26 mouse cellular contexts compared by ENCODE assay signal in the genomic region with DNA sequence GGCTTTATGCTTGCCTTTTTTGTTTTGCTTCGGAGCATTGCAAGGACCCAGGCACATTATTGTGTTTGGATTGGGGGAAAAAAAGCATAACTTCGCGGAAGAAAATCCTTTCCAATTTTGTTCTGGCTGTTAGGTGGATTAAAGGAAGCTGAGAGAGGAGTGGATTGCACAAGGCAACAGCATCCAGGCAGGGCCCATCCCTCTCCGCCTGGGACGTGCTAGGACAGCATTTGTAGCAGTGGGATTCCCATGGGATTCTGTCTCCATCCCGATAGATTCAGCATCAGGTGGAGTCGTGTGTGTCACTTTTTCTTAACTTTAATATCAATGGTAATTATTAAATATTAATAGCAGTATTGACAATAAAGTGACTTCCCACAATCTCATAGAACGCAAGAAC.
A peak's percentile ranks its signal among the peaks of the same experiment; 100 is the strongest.
DNase-seq lines count a peak whose midpoint lies in the region; ATAC-seq and TF ChIP-seq lines count a peak whose summit lies in the region.
"Had no signal": no experiment of that assay in that cellular context is flagged by ENCODE, and none has a peak within 500 bp of the region (broad histone marks: within the 10 kb centered on the region; RNA-seq: fewer than 3 reads in every experiment).

No protein-coding gene starts in this region.

- no peak overlapping the region for H3K4me3 ChIP-seq in forebrain, embryonic 10.5 days
- H3K4me3 ChIP-seq in forebrain, postnatal 0 days (ENCODE audit: low read depth, low read length): no peak overlapping the region
- no peak overlapping the region for H3K4me3 ChIP-seq in heart, embryonic 10.5 days
- no peak overlapping the region for H3K4me3 ChIP-seq in midbrain, embryonic 14.5 days (replicated peaks; ENCODE audit: low read depth, low read length)
- H3K4me3 ChIP-seq in midbrain, embryonic 15.5 days: no peak overlapping the region
- H3K4me3 ChIP-seq in myocyte: no peak overlapping the region
- H3K4me3 ChIP-seq in liver, embryonic 11.5 days (ENCODE audit: low read depth, low read length): no peak overlapping the region
- H3K4me3 ChIP-seq: gastrocnemius, adult 2 months; heart, embryonic 15.5 days had no signal

- H3K79me2 ChIP-seq in myocyte (ENCODE audit: control insufficient read depth, insufficient read depth): no peaks in the 10 kb centered on the region

- no peak overlapping the region for H3K4me2 ChIP-seq in forebrain, postnatal 0 days (ENCODE audit: low read depth)
- H3K4me2 ChIP-seq in midbrain, embryonic 14.5 days (ENCODE audit: low read length): no peak overlapping the region
- H3K4me2 ChIP-seq in midbrain, embryonic 15.5 days: no peak overlapping the region
- no peak overlapping the region for H3K4me2 ChIP-seq in myocyte (ENCODE audit: low read depth)
- no peak overlapping the region for H3K4me2 ChIP-seq in liver, embryonic 11.5 days
- H3K4me2 ChIP-seq: heart, embryonic 11.5 days; heart, embryonic 15.5 days had no signal

- 79% methylated on average over 8 of the region's 8 CpGs for WGBS in forebrain, embryonic 10.5 days
- 63% methylated on average over 8 of the region's 8 CpGs for WGBS in forebrain, postnatal 0 days
- 76% methylated on average over 8 of the region's 8 CpGs for WGBS in heart, embryonic 10.5 days
- 49% methylated on average over 8 of the region's 8 CpGs for WGBS in midbrain, embryonic 14.5 days
- WGBS in midbrain, embryonic 15.5 days: 50% methylated on average over 8 of the region's 8 CpGs
- WGBS in liver, embryonic 11.5 days: 84% methylated on average over 8 of the region's 8 CpGs

- 0 out of 2 replicates have a peak overlapping the region, but pooled peaks have one; percentile 8 for H3K27ac ChIP-seq in forebrain, embryonic 10.5 days
- no peak overlapping the region for H3K27ac ChIP-seq in forebrain, postnatal 0 days (ENCODE audit: low read depth, low read length)
- H3K27ac ChIP-seq in heart, embryonic 10.5 days: no peak overlapping the region
- H3K27ac ChIP-seq in midbrain, embryonic 14.5 days (replicated peaks; ENCODE audit: low read depth, low read length): no peak overlapping the region
- H3K27ac ChIP-seq in midbrain, embryonic 15.5 days: no peak overlapping the region
- H3K27ac ChIP-seq in liver, embryonic 11.5 days (ENCODE audit: low read depth, low read length): no peak overlapping the region
- H3K27ac ChIP-seq: gastrocnemius, adult 2 months; heart, embryonic 15.5 days had no signal

- no peak overlapping the region for H3ac ChIP-seq in myocyte (ENCODE audit: control insufficient read depth, insufficient read length)

- ATAC-seq in forebrain, postnatal 0 days: no peak
- no peak for ATAC-seq in midbrain, embryonic 14.5 days (ENCODE audit: low FRiP score, low TSS enrichment)
- no peak for ATAC-seq in midbrain, embryonic 15.5 days (replicated peaks)
- no peak for ATAC-seq in liver, embryonic 11.5 days (replicated peaks; ENCODE audit: low FRiP score)
- ATAC-seq: CD4-positive, CD25-positive, alpha-beta regulatory T cell, adult 4 months; hindbrain, embryonic 16.5 days; inflammation-experienced regulatory T-cells, adult 6 months; intestine, postnatal 0 days had no signal

- H3K9ac ChIP-seq in forebrain, postnatal 0 days: no peak overlapping the region
- no peak overlapping the region for H3K9ac ChIP-seq in midbrain, embryonic 14.5 days (replicated peaks; ENCODE audit: low read length)
- H3K9ac ChIP-seq in midbrain, embryonic 15.5 days: no peak overlapping the region
- H3K9ac ChIP-seq in liver, embryonic 11.5 days (ENCODE audit: low read depth, low read length): no peak overlapping the region
- H3K9ac ChIP-seq: heart, embryonic 15.5 days had no signal

- H3K4me1 ChIP-seq in forebrain, embryonic 10.5 days: peaks cover 36% of the 10 kb centered on the region
- no peaks in the 10 kb centered on the region for H3K4me1 ChIP-seq in forebrain, postnatal 0 days (ENCODE audit: insufficient read depth)
- no peaks in the 10 kb centered on the region for H3K4me1 ChIP-seq in heart, embryonic 10.5 days
- no peaks in the 10 kb centered on the region for H3K4me1 ChIP-seq in midbrain, embryonic 14.5 days (ENCODE audit: control insufficient read depth, insufficient read depth, low read length)
- peaks cover 4% of the 10 kb centered on the region; the same call in 1 of the 2 replicates for H3K4me1 ChIP-seq in midbrain, embryonic 15.5 days
- H3K4me1 ChIP-seq in liver, embryonic 11.5 days (replicated peaks; ENCODE audit: control insufficient read depth, insufficient read depth, low read length): no peaks in the 10 kb centered on the region
- H3K4me1 ChIP-seq: heart, embryonic 15.5 days had no signal

- no peaks in the 10 kb centered on the region for H3K36me3 ChIP-seq in forebrain, embryonic 10.5 days (replicated peaks)
- no peaks in the 10 kb centered on the region for H3K36me3 ChIP-seq in forebrain, postnatal 0 days (ENCODE audit: insufficient read depth)
- H3K36me3 ChIP-seq in heart, embryonic 10.5 days: no peaks in the 10 kb centered on the region
- no peaks in the 10 kb centered on the region for H3K36me3 ChIP-seq in midbrain, embryonic 14.5 days (ENCODE audit: control insufficient read depth, insufficient read depth, low read length)
- H3K36me3 ChIP-seq in midbrain, embryonic 15.5 days (replicated peaks): no peaks in the 10 kb centered on the region
- no peaks in the 10 kb centered on the region for H3K36me3 ChIP-seq in myocyte (ENCODE audit: control insufficient read depth, insufficient read depth)
- no peaks in the 10 kb centered on the region for H3K36me3 ChIP-seq in liver, embryonic 11.5 days (ENCODE audit: control insufficient read depth, insufficient read depth, low read length)
- H3K36me3 ChIP-seq: G1E; heart, embryonic 15.5 days had no signal

- no peaks in the 10 kb centered on the region for H3K9me3 ChIP-seq in forebrain, embryonic 10.5 days
- H3K9me3 ChIP-seq in forebrain, postnatal 0 days (ENCODE audit: low read length): no peaks in the 10 kb centered on the region
- H3K9me3 ChIP-seq in heart, embryonic 10.5 days: no peaks in the 10 kb centered on the region
- no peaks in the 10 kb centered on the region for H3K9me3 ChIP-seq in midbrain, embryonic 14.5 days (ENCODE audit: control insufficient read depth, low read length)
- H3K9me3 ChIP-seq in midbrain, embryonic 15.5 days: no peaks in the 10 kb centered on the region
- no peaks in the 10 kb centered on the region for H3K9me3 ChIP-seq in liver, embryonic 11.5 days (ENCODE audit: control insufficient read depth, low read length)
- H3K9me3 ChIP-seq: heart, embryonic 15.5 days had no signal

- TF ChIP-seq CTCF in forebrain, postnatal 0 days (IDR thresholded peaks at IDR 0.05; ENCODE audit: low read depth): no peak

- no peak for TF ChIP-seq POLR2A in myocyte (IDR thresholded peaks at IDR 0.05; ENCODE audit: insufficient read length, low read depth)

- no peak for DNase-seq in forebrain, embryonic 10.5 days (ENCODE audit: extremely low spot score, low spot score)
- no peak for DNase-seq in forebrain, postnatal 0 days
- peak; percentile 51 for DNase-seq in heart, adult 11 months
- no peak for DNase-seq in heart, embryonic 10.5 days (ENCODE audit: low spot score)
- DNase-seq in midbrain, embryonic 14.5 days: peak; percentile 31
- no peak for DNase-seq in liver, embryonic 11.5 days (ENCODE audit: low spot score)
- DNase-seq: adrenal gland, adult 8-10 months; adrenal gland, postnatal 36 days; B cell, adult 2 months; cerebellum, adult 2 months; cerebellum, postnatal 10 days; embryo, embryonic 11 days; gastrocnemius, adult 2 months; gastrocnemius, postnatal 25 days; heart, adult 18-20 months; heart, postnatal 14 days; kidney, adult 9 months had no signal

- no peaks in the 10 kb centered on the region for H3K27me3 ChIP-seq in forebrain, embryonic 10.5 days (ENCODE audit: poor library complexity, severe bottlenecking)
- H3K27me3 ChIP-seq in forebrain, postnatal 0 days (ENCODE audit: insufficient read depth, low read length): no peaks in the 10 kb centered on the region
- peaks cover 55% of the 10 kb centered on the region for H3K27me3 ChIP-seq in heart, embryonic 10.5 days (ENCODE audit: insufficient read depth, poor library complexity, severe bottlenecking)
- H3K27me3 ChIP-seq in midbrain, embryonic 14.5 days (ENCODE audit: control insufficient read depth, insufficient read depth, low read length): no peaks in the 10 kb centered on the region
- no peaks in the 10 kb centered on the region for H3K27me3 ChIP-seq in midbrain, embryonic 15.5 days (replicated peaks)
- no peaks in the 10 kb centered on the region for H3K27me3 ChIP-seq in myocyte (ENCODE audit: control insufficient read depth, insufficient read depth, insufficient read length)
- H3K27me3 ChIP-seq in liver, embryonic 11.5 days (replicated peaks; ENCODE audit: control insufficient read depth, insufficient read depth, low read length): no peaks in the 10 kb centered on the region

TF ChIP-seq in myocyte, 11 proteins besides CTCF, POLR2A, EP300 and RAD21:
- peak; percentile 55; the same call in 1 of the 2 replicates for TF ChIP-seq CEBPB (IDR thresholded peaks at IDR 0.05; ENCODE audit: insufficient read depth, poor library complexity, severe bottlenecking)
- TF ChIP-seq TCF3 (IDR thresholded peaks at IDR 0.05; ENCODE audit: insufficient read length, low read depth): no peak

Comparison
In these comparisons a context has a peak if more than half of its experiments do, and no peak if none do; other contexts are left out.
1. DNase-seq: peak in heart, adult 11 months (single experiment) and midbrain, embryonic 14.5 days (single experiment); none in forebrain, embryonic 10.5 days (single experiment), forebrain, postnatal 0 days (single experiment), heart, embryonic 10.5 days (single experiment) and liver, embryonic 11.5 days (single experiment).